ENCODE assay signal across 9 mouse cellular contexts in genomic region chr15:97750697-97751096, GRCm38 (mm10). TPM values are rescaled to one million over a fixed set of nuclear protein-coding genes. Genes with fewer than 3 reads are reported as not detected.
DNase-seq lines count a peak whose midpoint lies in the region; ATAC-seq and TF ChIP-seq lines count a peak whose summit lies in the region.
"Had no signal": no experiment of that assay in that cellular context is flagged by ENCODE, and none has a peak within 500 bp of the region (broad histone marks: within the 10 kb centered on the region; RNA-seq: fewer than 3 reads in every experiment).

No protein-coding gene starts in this region.

- no peaks in the 10 kb centered on the region for H3K9me3 ChIP-seq in forebrain, embryonic 16.5 days (ENCODE audit: control insufficient read depth, low read length)
- no peaks in the 10 kb centered on the region for H3K9me3 ChIP-seq in hindbrain, embryonic 12.5 days (replicated peaks)
- H3K9me3 ChIP-seq in megakaryocyte, embryonic 14.5 days: no peaks in the 10 kb centered on the region

- no peak overlapping the region for H3K4me2 ChIP-seq in forebrain, embryonic 16.5 days (ENCODE audit: low read length)
- no peak overlapping the region for H3K4me2 ChIP-seq in hindbrain, embryonic 12.5 days (replicated peaks)

- TF ChIP-seq CTCF in bone marrow, adult 2 months (IDR thresholded peaks at IDR 0.05; ENCODE audit: control insufficient read depth, insufficient read depth, low read length): no peak

- peak; percentile 29 for ATAC-seq in CD4-positive, CD25-positive, alpha-beta regulatory T cell, adult 4 months
- peak; percentile 87 for ATAC-seq in forebrain, embryonic 16.5 days
- peak; percentile 88 for ATAC-seq in hindbrain, embryonic 12.5 days (ENCODE audit: low FRiP score)
- ATAC-seq in erythroblast, adult 5-6 weeks (replicated peaks; ENCODE audit: low FRiP score, poor library complexity, severe bottlenecking): no peak

- WGBS in bone marrow, adult 2 months: 1% methylated on average over 12 of the region's 12 CpGs
- WGBS in forebrain, embryonic 16.5 days: 9% methylated on average over 12 of the region's 12 CpGs
- WGBS in hindbrain, embryonic 12.5 days: 29% methylated on average over 12 of the region's 12 CpGs

- H3K27ac ChIP-seq in bone marrow, adult 2 months (ENCODE audit: control insufficient read depth, insufficient read depth, low read depth, low read length, poor library complexity): peak overlapping the region; percentile 35
- H3K27ac ChIP-seq in forebrain, embryonic 16.5 days (ENCODE audit: low read length): no peak overlapping the region
- peak overlapping the region; percentile 55 for H3K27ac ChIP-seq in hindbrain, embryonic 12.5 days

- H3K4me3 ChIP-seq in bone marrow, adult 2 months (replicated peaks; ENCODE audit: control insufficient read depth, low read depth, low read length): no peak overlapping the region
- H3K4me3 ChIP-seq in forebrain, embryonic 16.5 days (replicated peaks; ENCODE audit: low read length): no peak overlapping the region
- H3K4me3 ChIP-seq in hindbrain, embryonic 12.5 days: no peak overlapping the region
- peak overlapping the region; percentile 69 for H3K4me3 ChIP-seq in megakaryocyte, embryonic 14.5 days (replicated peaks)
- H3K4me3 ChIP-seq: erythroblast, embryonic 14.5 days had no signal

- no peaks in the 10 kb centered on the region for H3K36me3 ChIP-seq in forebrain, embryonic 16.5 days (ENCODE audit: control insufficient read depth, insufficient read depth)
- H3K36me3 ChIP-seq in hindbrain, embryonic 12.5 days: no peaks in the 10 kb centered on the region
- H3K36me3 ChIP-seq in megakaryocyte, embryonic 14.5 days (replicated peaks; ENCODE audit: low read length): no peaks in the 10 kb centered on the region

- peak; percentile 72 to 85 for DNase-seq in layer of hippocampus, postnatal 14 days (ENCODE audit: low spot score in 2 of 2)
- peak; percentile 95 for DNase-seq in right cerebral cortex, postnatal 10 days (ENCODE audit: low spot score in 2 of 2)

- H3K9ac ChIP-seq in forebrain, embryonic 16.5 days (replicated peaks; ENCODE audit: low read depth, low read length): no peak overlapping the region
- H3K9ac ChIP-seq in hindbrain, embryonic 12.5 days: no peak overlapping the region

- H3K27me3 ChIP-seq in forebrain, embryonic 16.5 days (replicated peaks; ENCODE audit: control insufficient read depth, insufficient read depth, low read length): no peaks in the 10 kb centered on the region
- no peaks in the 10 kb centered on the region for H3K27me3 ChIP-seq in hindbrain, embryonic 12.5 days
- peaks cover 40% of the 10 kb centered on the region for H3K27me3 ChIP-seq in megakaryocyte, embryonic 14.5 days (replicated peaks)

- H3K4me1 ChIP-seq in bone marrow, adult 2 months (ENCODE audit: control insufficient read depth, insufficient read depth, low read length): peaks cover 9% of the 10 kb centered on the region
- peaks cover 11% of the 10 kb centered on the region for H3K4me1 ChIP-seq in forebrain, embryonic 16.5 days (replicated peaks; ENCODE audit: control insufficient read depth, insufficient read depth, low read length)
- peaks cover 45% of the 10 kb centered on the region for H3K4me1 ChIP-seq in hindbrain, embryonic 12.5 days
- H3K4me1 ChIP-seq in megakaryocyte, embryonic 14.5 days: peaks cover 62% of the 10 kb centered on the region

- TF ChIP-seq POLR2A in bone marrow, adult 2 months (IDR thresholded peaks at IDR 0.05; ENCODE audit: borderline replicate concordance, control insufficient read depth, low read depth, low read length): no peak

RNA-seq across cellular contexts. Expression of gene Rapgef3, which starts 17.1 kb away (rescaled TPM):
- 1 to 10 TPM in 1 of 2 experiments, under 1 TPM in 1; 0.31 to 1.5 TPM for polyA plus RNA-seq in CD4-positive, CD25-positive, alpha-beta regulatory T cell, adult 4 months (2017; shearing (Covaris generic))
- polyA plus RNA-seq in bone marrow, adult 2 months (2011; ENCODE audit: insufficient read depth, insufficient read length, low replicate concordance, missing spikeins): 15.3 and 17.0 TPM in 2 replicates
- polyA plus RNA-seq in forebrain, embryonic 16.5 days (2015; fragmentation: Nextera tagmentation; extraction: Ambion mirVana): 8.9 and 13.3 TPM in 2 replicates
- 9.1 and 10.7 TPM in 2 replicates for polyA plus RNA-seq in hindbrain, embryonic 12.5 days (2016; fragmentation: Nextera tagmentation; extraction: Ambion mirVana)
- 10 to 100 TPM; 39.3 to 40.1 TPM for total RNA-seq in layer of hippocampus, postnatal 14 days (2021)
- 2.3 and 4.5 TPM in 2 replicates for polyA plus RNA-seq in megakaryocyte, embryonic 14.5 days (2012; ENCODE audit: insufficient read depth, low replicate concordance)
- total RNA-seq in erythroblast, adult 5-6 weeks (2015; ENCODE audit: low replicate concordance): not detected in 2 replicates
- 2.3 and 2.6 TPM in 2 replicates for total RNA-seq in erythroblast, adult 5-6 weeks (2017; ENCODE audit: low replicate concordance)
- polyA plus RNA-seq: erythroblast, embryonic 14.5 days had no signal

RNA-seq across cellular contexts. Expression of gene Endou, which starts 19.6 kb away (rescaled TPM):
- polyA plus RNA-seq in CD4-positive, CD25-positive, alpha-beta regulatory T cell, adult 4 months (2017; shearing (Covaris generic)): under 1 TPM in 1 of 2 experiments, not detected in 1; 0.22 TPM
- polyA plus RNA-seq in bone marrow, adult 2 months (2011; ENCODE audit: insufficient read depth, insufficient read length, low replicate concordance, missing spikeins): 2.3 and 7.3 TPM in 2 replicates
- 0.18 and 0.42 TPM in 2 replicates for polyA plus RNA-seq in forebrain, embryonic 16.5 days (2015; fragmentation: Nextera tagmentation; extraction: Ambion mirVana)
- polyA plus RNA-seq in hindbrain, embryonic 12.5 days (2016; fragmentation: Nextera tagmentation; extraction: Ambion mirVana): 0.25 TPM in 2 replicates
- total RNA-seq in layer of hippocampus, postnatal 14 days (2021): 1 to 10 TPM in 1 of 2 experiments, under 1 TPM in 1; 0.81 to 1.7 TPM
- 0.09 TPM in 1 of 2 replicates, not detected in the other for polyA plus RNA-seq in megakaryocyte, embryonic 14.5 days (2012; ENCODE audit: insufficient read depth, low replicate concordance)
- total RNA-seq in erythroblast, adult 5-6 weeks (2015; ENCODE audit: low replicate concordance): not detected in 2 replicates
- total RNA-seq in erythroblast, adult 5-6 weeks (2017; ENCODE audit: low replicate concordance): not detected in 2 replicates
- polyA plus RNA-seq: erythroblast, embryonic 14.5 days had no signal

RNA-seq across cellular contexts. Expression of gene Slc48a1, which starts 27.6 kb away (rescaled TPM):
- polyA plus RNA-seq in CD4-positive, CD25-positive, alpha-beta regulatory T cell, adult 4 months (2017; shearing (Covaris generic)): 10 to 100 TPM; 33.9 to 37.1 TPM
- 62.3 and 67.5 TPM in 2 replicates for polyA plus RNA-seq in bone marrow, adult 2 months (2011; ENCODE audit: insufficient read depth, insufficient read length, low replicate concordance, missing spikeins)
- polyA plus RNA-seq in forebrain, embryonic 16.5 days (2015; fragmentation: Nextera tagmentation; extraction: Ambion mirVana): 72.9 and 78.2 TPM in 2 replicates
- polyA plus RNA-seq in hindbrain, embryonic 12.5 days (2016; fragmentation: Nextera tagmentation; extraction: Ambion mirVana): 41.6 and 43.3 TPM in 2 replicates
- total RNA-seq in layer of hippocampus, postnatal 14 days (2021): 100 to 1,000 TPM; 131 to 147 TPM
- 58.7 and 61.4 TPM in 2 replicates for polyA plus RNA-seq in megakaryocyte, embryonic 14.5 days (2012; ENCODE audit: insufficient read depth, low replicate concordance)
- 187 and 225 TPM in 2 replicates for total RNA-seq in erythroblast, adult 5-6 weeks (2015; ENCODE audit: low replicate concordance)
- total RNA-seq in erythroblast, adult 5-6 weeks (2017; ENCODE audit: low replicate concordance): 172 and 185 TPM in 2 replicates

RNA-seq across cellular contexts. Expression of gene Rpap3, which starts 45.1 kb away (rescaled TPM):
- 10 to 100 TPM; 25.7 to 31.8 TPM for polyA plus RNA-seq in CD4-positive, CD25-positive, alpha-beta regulatory T cell, adult 4 months (2017; shearing (Covaris generic))
- polyA plus RNA-seq in bone marrow, adult 2 months (2011; ENCODE audit: insufficient read depth, insufficient read length, low replicate concordance, missing spikeins): 6.8 and 13.5 TPM in 2 replicates
- 31.7 and 35.5 TPM in 2 replicates for polyA plus RNA-seq in forebrain, embryonic 16.5 days (2015; fragmentation: Nextera tagmentation; extraction: Ambion mirVana)
- polyA plus RNA-seq in hindbrain, embryonic 12.5 days (2016; fragmentation: Nextera tagmentation; extraction: Ambion mirVana): 36.8 and 40.9 TPM in 2 replicates
- total RNA-seq in layer of hippocampus, postnatal 14 days (2021): 10 to 100 TPM; 25.3 to 26.4 TPM
- polyA plus RNA-seq in megakaryocyte, embryonic 14.5 days (2012; ENCODE audit: insufficient read depth, low replicate concordance): 8.6 TPM in 1 of 2 replicates, not detected in the other
- total RNA-seq in erythroblast, adult 5-6 weeks (2015; ENCODE audit: low replicate concordance): 0.84 and 2.9 TPM in 2 replicates
- 3.8 and 5.4 TPM in 2 replicates for total RNA-seq in erythroblast, adult 5-6 weeks (2017; ENCODE audit: low replicate concordance)
